Mouse (Mus musculus) lung, postnatal 0 days (tissue): ENCODE measurements around the gene Mmel1.

Source experiments
- CTCF ChIP-seq: IDR thresholded peaks from 2 replicates; pipeline ENCODE4 v1.5.1; 2016; ENCODE audit warnings: antibody characterized with exemption, mild to moderate bottlenecking
- EP300 ChIP-seq: IDR thresholded peaks from 2 replicates; pipeline ENCODE4 v1.6.1; 2016; ENCODE audit warnings: antibody characterized with exemption, mild to moderate bottlenecking, control low read depth

DNA sequence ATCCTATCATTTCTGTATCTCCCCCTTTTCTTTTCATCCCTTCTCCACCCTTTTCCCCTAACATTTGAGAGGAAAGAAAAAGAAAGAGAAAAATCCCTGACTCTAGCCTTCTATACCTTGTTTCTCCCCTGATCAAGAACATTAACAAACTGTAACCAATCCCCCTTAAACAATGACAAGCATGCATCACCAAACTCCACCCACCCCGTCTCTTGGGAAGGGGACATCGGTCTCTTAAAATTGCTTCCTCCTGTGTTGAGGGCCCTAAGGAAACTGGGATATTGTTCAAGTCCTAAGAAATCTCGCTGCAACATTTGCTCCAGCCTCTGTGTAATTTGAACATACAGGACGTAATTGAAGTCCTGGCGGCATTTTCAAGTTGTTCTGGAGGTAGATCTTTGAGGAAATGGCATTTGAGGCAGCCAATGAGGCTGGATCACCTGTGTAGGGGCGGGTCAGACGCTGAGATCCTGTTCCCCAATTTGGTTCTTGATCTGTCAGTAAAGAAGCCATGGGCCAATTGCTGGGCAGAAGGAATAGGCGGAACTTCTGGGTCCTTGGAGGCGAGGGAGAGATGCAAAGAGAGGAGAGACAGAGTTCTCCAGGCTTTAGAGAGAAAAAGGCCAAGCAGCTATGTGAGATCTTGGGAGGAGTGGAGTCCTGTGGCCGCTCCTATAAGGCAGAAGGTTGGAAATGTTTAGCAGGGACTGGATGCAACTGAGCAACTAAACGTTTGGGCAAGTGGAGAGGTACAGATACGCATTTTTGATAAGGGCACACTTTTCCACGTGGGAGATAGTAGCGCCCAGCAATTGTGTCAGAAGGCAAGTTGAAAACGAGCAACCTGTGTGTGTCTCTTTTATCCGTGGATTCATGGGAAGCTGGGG, 35.0 kb downstream of the Mmel1 start:
- no peak for TF ChIP-seq CTCF
- no peak for TF ChIP-seq EP300
